Mouse (Mus musculus): ENCODE measurements around the gene Cd5. TPM values are rescaled to one million over a fixed set of nuclear protein-coding genes. Genes with fewer than 3 reads are reported as not detected.

Cd5 gene
- polyA plus RNA-seq, 1 experiment from 2014 or later: 0.25 TPM

GRCm38 (mm10) chr19:10691660-10692059 is 47.1 kb downstream of the Cd5 start:
- no peak for ATAC-seq (ENCODE audit: low FRiP score, low read depth)
- H3K4me3 ChIP-seq: no peak overlapping the region
- H3K4me1 ChIP-seq (replicated peaks): peaks cover 53% of the 10 kb centered on the region
- no peak overlapping the region for H3K4me2 ChIP-seq
- 88% methylated on average over 3 of the region's 3 CpGs for WGBS
- H3K27ac ChIP-seq (replicated peaks): no peak overlapping the region
- no peaks in the 10 kb centered on the region for H3K27me3 ChIP-seq
- no peak overlapping the region for H3K9ac ChIP-seq
- no peaks in the 10 kb centered on the region for H3K9me3 ChIP-seq
- H3K36me3 ChIP-seq: no peaks in the 10 kb centered on the region

GRCm38 (mm10) chr19:10691121-10691520 is 47.7 kb downstream of the Cd5 start:
- no peak for ATAC-seq (ENCODE audit: low FRiP score, low read depth)
- 91% methylated on average over 4 of the region's 4 CpGs for WGBS
- Histone ChIP-seq H3K27me3 (no peaks in the 10 kb centered on the region), H3K4me2 (no peak overlapping the region), H3K27ac (replicated peaks) (no peak overlapping the region), H3K36me3 (no peaks in the 10 kb centered on the region), H3K4me1 (replicated peaks) (peaks cover 49% of the 10 kb centered on the region), H3K9ac (no peak overlapping the region), H3K4me3 (no peak overlapping the region), H3K9me3 (no peaks in the 10 kb centered on the region)

GRCm38 (mm10) chr19:10690336-10690735 is 48.5 kb downstream of the Cd5 start:
- 80% methylated on average over 3 of the region's 3 CpGs for WGBS
- Histone ChIP-seq H3K27ac (replicated peaks) (peak overlapping the region; percentile 96), H3K27me3 (no peaks in the 10 kb centered on the region), H3K9ac (peak overlapping the region; percentile 77; the same call in 1 of the 2 replicates), H3K4me3 (peak overlapping the region; percentile 64), H3K36me3 (no peaks in the 10 kb centered on the region), H3K9me3 (no peaks in the 10 kb centered on the region), H3K4me1 (replicated peaks) (peaks cover 41% of the 10 kb centered on the region), H3K4me2 (peak overlapping the region; percentile 68)
- ATAC-seq (ENCODE audit: low FRiP score, low read depth): no peak

GRCm38 (mm10) chr19:10689470-10690166 is 49.2 kb downstream of the Cd5 start:
- WGBS: 38% methylated on average over 5 of the region's 5 CpGs
- Histone ChIP-seq H3K27me3 (no peaks in the 10 kb centered on the region), H3K4me1 (replicated peaks) (peaks cover 38% of the 10 kb centered on the region), H3K36me3 (no peaks in the 10 kb centered on the region), H3K9me3 (no peaks in the 10 kb centered on the region), H3K27ac (replicated peaks) (peak overlapping the region; percentile 96), H3K4me3 (peak overlapping the region; percentile 64), H3K9ac (peak overlapping the region; percentile 77), H3K4me2 (peak overlapping the region; percentile 68)
- ATAC-seq (ENCODE audit: low FRiP score, low read depth): no peak

- Histone ChIP-seq H3K27me3 (no peaks in the 10 kb centered on the region), H3K36me3 (no peaks in the 10 kb centered on the region), H3K9me3 (no peaks in the 10 kb centered on the region), H3K4me2 (peak within 1 kb of the TSS; percentile 68), H3K9ac (peak within 1 kb of the TSS; percentile 77), H3K4me1 (replicated peaks) (peaks cover 38% of the 10 kb centered on the region), H3K27ac (replicated peaks) (peak within 1 kb of the TSS; percentile 96), H3K4me3 (peak within 1 kb of the TSS; percentile 64)
- under 1% methylated on average over 72 of the region's 74 CpGs for WGBS
- ATAC-seq (ENCODE audit: low FRiP score, low read depth): peak; percentile 91
Observed at GRCm38 (mm10) chr19:10688537-10689352, 50.1 kb downstream of the Cd5 start, which contains the start of gene Vps37c. Gene Vps37c (plus strand): TSS chr19:10688735.

- H3K36me3 ChIP-seq: no peaks in the 10 kb centered on the region
- H3K4me2 ChIP-seq: no peak overlapping the region
- no peak overlapping the region for H3K9ac ChIP-seq
- no peaks in the 10 kb centered on the region for H3K9me3 ChIP-seq
- no peak overlapping the region for H3K4me3 ChIP-seq
- 80% methylated on average over 2 of the region's 2 CpGs for WGBS
- ATAC-seq (ENCODE audit: low FRiP score, low read depth): no peak
- no peak overlapping the region for H3K27ac ChIP-seq (replicated peaks)
- H3K27me3 ChIP-seq: 0 out of 2 replicates have a peak, but pooled peaks cover 4% of the 10 kb centered on the region
- H3K4me1 ChIP-seq (replicated peaks): peaks cover 22% of the 10 kb centered on the region
Observed at GRCm38 (mm10) chr19:10685727-10686126, 53.1 kb downstream of the Cd5 start.

- H3K4me3 ChIP-seq: no peak overlapping the region
- ATAC-seq (ENCODE audit: low FRiP score, low read depth): no peak
- no peak overlapping the region for H3K4me2 ChIP-seq
- no peak overlapping the region for H3K9ac ChIP-seq
- peaks cover 16% of the 10 kb centered on the region for H3K4me1 ChIP-seq (replicated peaks)
- WGBS: 90% methylated on average over 9 of the region's 9 CpGs
- H3K36me3 ChIP-seq: no peaks in the 10 kb centered on the region
- no peak overlapping the region for H3K27ac ChIP-seq (replicated peaks)
- 0 out of 2 replicates have a peak, but pooled peaks cover 4% of the 10 kb centered on the region for H3K27me3 ChIP-seq
- H3K9me3 ChIP-seq: no peaks in the 10 kb centered on the region
Observed at GRCm38 (mm10) chr19:10685081-10685480, 53.7 kb downstream of the Cd5 start.

GRCm38 (mm10) chr19:10681571-10681970 is 57.2 kb downstream of the Cd5 start:
- Histone ChIP-seq H3K4me1 (replicated peaks) (no peaks in the 10 kb centered on the region; the same call in 1 of the 2 replicates), H3K4me3 (no peak overlapping the region), H3K9me3 (no peaks in the 10 kb centered on the region), H3K36me3 (no peaks in the 10 kb centered on the region), H3K27ac (replicated peaks) (no peak overlapping the region), H3K4me2 (no peak overlapping the region), H3K9ac (no peak overlapping the region), H3K27me3 (0 out of 2 replicates have a peak, but pooled peaks cover 4% of the 10 kb centered on the region)
- ATAC-seq (ENCODE audit: low FRiP score, low read depth): no peak
- WGBS: 62% methylated on average over 4 of the region's 4 CpGs

GRCm38 (mm10) chr19:10678772-10679067 is 60.1 kb downstream of the Cd5 start:
- no peak overlapping the region for H3K27ac ChIP-seq (replicated peaks)
- H3K4me3 ChIP-seq: no peak overlapping the region
- 70% methylated on average over 1 of the region's 1 CpGs for WGBS
- no peaks in the 10 kb centered on the region for H3K36me3 ChIP-seq
- H3K4me2 ChIP-seq: no peak overlapping the region
- peak; percentile 69 for ATAC-seq (ENCODE audit: low FRiP score, low read depth)
- no peaks in the 10 kb centered on the region for H3K9me3 ChIP-seq
- H3K27me3 ChIP-seq: 0 out of 2 replicates have a peak, but pooled peaks cover 4% of the 10 kb centered on the region
- H3K9ac ChIP-seq: no peak overlapping the region
- H3K4me1 ChIP-seq (replicated peaks): no peaks in the 10 kb centered on the region; the same call in 1 of the 2 replicates

GRCm38 (mm10) chr19:10677915-10678771 is 60.7 kb downstream of the Cd5 start, which contains the start of gene Pga5:
Gene Pga5 (minus strand): TSS chr19:10678071.
- Histone ChIP-seq H3K4me1 (replicated peaks) (no peaks in the 10 kb centered on the region; the same call in 1 of the 2 replicates), H3K36me3 (no peaks in the 10 kb centered on the region), H3K27me3 (0 out of 2 replicates have a peak, but pooled peaks cover 4% of the 10 kb centered on the region), H3K9ac (no peak within 1 kb of the TSS), H3K4me2 (no peak within 1 kb of the TSS), H3K9me3 (no peaks in the 10 kb centered on the region), H3K4me3 (no peak within 1 kb of the TSS), H3K27ac (replicated peaks) (no peak within 1 kb of the TSS)
- ATAC-seq (ENCODE audit: low FRiP score, low read depth): peak; percentile 69
- WGBS: 46% methylated on average over 6 of the region's 6 CpGs

- H3K9me3 ChIP-seq: no peaks in the 10 kb centered on the region
- 85% methylated on average over 16 of the region's 16 CpGs for WGBS
- no peak overlapping the region for H3K4me2 ChIP-seq
- ATAC-seq (ENCODE audit: low FRiP score, low read depth): no peak
- H3K36me3 ChIP-seq: no peaks in the 10 kb centered on the region
- no peak overlapping the region for H3K9ac ChIP-seq
- no peaks in the 10 kb centered on the region; the same call in 1 of the 2 replicates for H3K4me1 ChIP-seq (replicated peaks)
- H3K4me3 ChIP-seq: no peak overlapping the region
- no peaks in the 10 kb centered on the region for H3K27me3 ChIP-seq
- no peak overlapping the region for H3K27ac ChIP-seq (replicated peaks)
Observed at GRCm38 (mm10) chr19:10676656-10677055, 62.1 kb downstream of the Cd5 start.

All from hindbrain, embryonic 15.5 days (tissue).